In the genomic region with DNA sequence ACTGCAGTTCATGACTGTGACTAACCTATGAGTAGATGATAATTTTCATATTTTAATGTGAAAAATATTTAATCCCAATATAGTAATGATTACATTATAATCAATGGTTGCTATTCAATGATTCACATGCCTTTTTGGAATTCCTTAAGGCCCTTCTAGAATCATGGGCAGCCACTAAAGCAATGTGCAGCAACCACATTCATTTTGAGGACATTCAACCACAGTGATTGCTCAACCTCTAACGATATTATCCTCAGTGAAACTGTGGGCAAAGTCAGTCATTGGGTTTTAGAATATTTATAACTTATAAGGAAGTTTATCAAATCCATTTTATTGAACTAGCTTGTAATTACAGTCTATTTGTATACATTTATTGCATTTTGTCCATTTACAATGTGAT, we compare ENCODE assay signal across 20 mouse cellular contexts.
"Had no signal": no experiment of that assay in that cellular context is flagged by ENCODE, and none has a peak within 500 bp of the region (broad histone marks: within the 10 kb centered on the region; RNA-seq: fewer than 3 reads in every experiment).

No protein-coding gene starts in this region.

- ATAC-seq: liver, postnatal 0 days; lung, postnatal 0 days; midbrain, embryonic 13.5 days; midbrain, embryonic 15.5 days had no signal

- H3K4me3 ChIP-seq: liver, embryonic 15.5 days; lung, embryonic 15.5 days; megakaryocyte, embryonic 14.5 days; midbrain, embryonic 13.5 days; midbrain, embryonic 15.5 days; neural tube, embryonic 13.5 days; neural tube, embryonic 15.5 days; stomach, embryonic 15.5 days had no signal

- DNase-seq: liver, postnatal 0 days; lung, adult 2 months; lung, postnatal 14 days; lung, postnatal 36 days; retina, postnatal 1 day; right cerebral cortex, adult 18-20 months; right cerebral cortex, postnatal 14 days; thymus, adult 2 months; thymus, postnatal 25 days; thymus, postnatal 4 days had no signal

- H3K36me3 ChIP-seq: liver, embryonic 15.5 days; lung, embryonic 15.5 days; midbrain, embryonic 13.5 days; midbrain, embryonic 15.5 days; neural tube, embryonic 13.5 days; neural tube, embryonic 15.5 days; stomach, embryonic 15.5 days had no signal

- H3K27me3 ChIP-seq: liver, embryonic 15.5 days; lung, embryonic 15.5 days; megakaryocyte, embryonic 14.5 days; midbrain, embryonic 13.5 days; midbrain, embryonic 15.5 days; neural tube, embryonic 13.5 days; neural tube, embryonic 15.5 days; stomach, embryonic 15.5 days had no signal

- H3K4me2 ChIP-seq: liver, embryonic 15.5 days; lung, embryonic 15.5 days; midbrain, embryonic 11.5 days; midbrain, embryonic 13.5 days; midbrain, embryonic 15.5 days; neural tube, embryonic 13.5 days; neural tube, embryonic 15.5 days; stomach, embryonic 15.5 days had no signal
